Mouse (Mus musculus): ENCODE measurements around the gene Tmem229a.

The Tmem229a gene

GRCm38 (mm10) chr6:24955946-24956585 is at the start of gene Tmem229a:
Gene Tmem229a (minus strand): TSS chr6:24956297.
- DNase-seq: peak in 1 of 2 experiments; percentile 87

DNA sequence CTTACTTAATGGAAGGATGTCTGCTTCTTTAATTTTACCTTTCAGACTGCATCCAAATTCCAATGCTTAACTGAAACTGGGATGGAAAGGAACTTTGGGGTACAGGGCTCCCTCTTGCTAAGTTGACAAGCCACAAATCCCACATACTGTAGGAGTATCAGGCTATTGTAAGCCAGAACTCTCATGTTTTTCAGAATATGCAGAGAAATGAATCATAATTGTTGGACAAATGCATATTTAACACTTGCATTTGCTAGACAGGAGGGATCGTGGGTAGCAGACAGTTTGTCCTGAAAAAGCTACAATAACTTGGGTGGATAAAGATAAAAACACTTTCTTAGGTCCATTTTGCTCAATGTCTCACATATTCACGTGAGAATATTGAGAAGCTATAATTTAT is 37.7 kb upstream of the Tmem229a start:
- no peak for DNase-seq

DNA sequence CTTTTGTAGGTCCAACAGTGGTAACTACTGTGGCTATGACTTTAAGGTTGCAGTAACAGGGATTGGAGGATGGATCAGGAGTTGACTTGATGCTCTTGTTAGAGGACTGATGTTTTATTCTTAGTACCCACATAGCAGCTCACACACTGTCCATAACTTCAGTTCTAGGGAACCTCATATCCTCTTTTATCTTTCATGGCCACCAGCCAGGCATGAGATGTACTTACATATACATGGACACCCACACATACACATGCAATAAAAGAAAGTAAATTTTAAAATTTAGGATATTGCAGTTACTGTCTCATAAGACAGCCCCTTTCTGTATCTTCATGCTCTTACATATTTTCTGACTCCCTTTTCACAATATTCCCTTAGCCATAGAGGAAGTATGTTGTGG is 33.7 kb upstream of the Tmem229a start:
- no peak for DNase-seq

DNA sequence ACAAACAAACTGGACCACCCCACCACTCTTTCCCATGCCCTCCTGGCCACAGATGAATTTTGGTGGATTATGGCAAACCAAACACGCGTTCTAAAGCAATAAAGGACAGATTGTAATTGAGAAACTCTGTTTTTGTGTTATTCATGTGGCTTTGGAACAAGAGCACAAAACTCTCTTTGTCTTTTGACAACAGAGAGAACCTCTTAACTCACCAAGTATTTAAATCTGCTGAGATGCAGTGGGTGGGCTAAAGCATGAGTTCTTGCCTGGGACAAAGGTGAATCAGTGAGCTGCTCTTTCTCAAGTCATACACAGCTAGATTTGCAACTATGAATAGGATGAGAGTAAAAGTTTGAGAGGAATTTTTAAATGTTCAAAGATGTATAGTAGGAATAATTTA is 20.1 kb upstream of the Tmem229a start:
- DNase-seq: no peak

- DNase-seq: no peak
These were observed 12.6 kb upstream of the Tmem229a start for GRCm38 (mm10) chr6:24968471-24969223.

DNA sequence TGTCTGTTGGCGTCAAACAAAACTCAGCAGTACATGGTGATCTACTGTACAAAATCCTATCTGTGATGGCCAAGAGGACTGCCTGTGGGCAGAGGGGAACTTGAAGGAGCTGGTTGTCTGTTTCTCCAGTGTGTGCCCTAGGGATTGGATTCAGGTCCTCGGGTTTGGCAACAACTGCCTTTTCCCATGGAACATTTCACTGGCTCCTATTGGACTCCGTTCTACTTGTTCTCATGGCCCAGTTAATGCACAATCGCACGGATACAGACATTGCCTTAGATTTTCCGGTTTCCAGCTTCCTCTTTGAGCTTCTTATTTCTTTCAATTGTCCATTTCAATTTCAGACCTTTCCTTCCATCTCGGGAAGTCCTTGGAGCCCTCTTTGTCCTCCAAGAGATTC is 11.6 kb upstream of the Tmem229a start:
- DNase-seq: no peak

DNA sequence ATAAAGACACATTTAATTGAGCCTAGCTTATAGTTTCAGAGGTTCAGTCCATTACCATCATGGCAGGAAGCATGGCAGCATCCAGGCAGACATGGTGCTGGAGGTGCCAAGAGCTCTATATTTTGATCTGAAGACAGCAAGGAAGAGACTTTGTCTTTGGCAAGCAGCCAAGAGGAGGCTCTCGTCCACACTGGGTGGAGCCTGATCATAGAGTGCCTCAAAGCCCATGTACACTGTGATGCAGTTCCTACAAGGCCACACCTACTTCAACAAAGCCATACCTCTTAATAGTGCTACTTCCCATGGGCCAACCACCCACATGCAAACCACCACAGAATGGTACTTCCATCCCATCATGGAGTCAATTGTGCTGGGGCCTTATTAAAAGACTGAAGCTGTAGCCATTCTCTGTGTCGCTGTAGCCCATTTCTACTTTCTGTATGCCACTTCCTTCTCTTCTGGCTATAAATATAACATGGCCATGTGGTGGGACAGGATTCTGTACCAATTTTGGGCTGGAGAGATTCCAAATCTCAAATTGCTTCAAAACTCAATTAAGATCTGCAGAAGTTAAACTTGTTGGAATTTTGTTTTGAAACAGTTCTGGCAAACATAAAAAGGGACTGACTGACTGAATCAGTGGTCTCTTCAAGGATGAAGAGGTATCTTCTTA is 10.0 kb upstream of the Tmem229a start:
- DNase-seq: peak in 1 of 2 experiments; percentile 14

DNA sequence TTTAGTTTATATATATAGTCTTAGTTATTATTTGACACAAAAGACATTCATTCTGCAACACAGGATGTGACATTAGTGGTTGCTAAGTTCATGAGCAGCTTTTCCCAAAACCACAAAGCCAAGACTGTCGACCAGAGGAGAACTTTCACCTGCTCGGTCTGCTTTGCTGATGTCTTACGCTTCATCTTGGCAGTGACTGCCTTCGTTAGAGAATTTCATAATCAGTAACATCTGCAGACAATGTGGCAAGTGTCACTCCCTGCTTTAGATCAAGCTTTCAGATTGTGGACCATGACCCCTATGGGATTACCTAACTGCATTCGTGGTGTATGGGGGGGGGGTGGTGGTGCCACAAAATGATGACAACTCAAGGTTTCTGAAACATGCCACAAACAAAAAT is 7.7 kb upstream of the Tmem229a start:
- no peak for DNase-seq

DNA sequence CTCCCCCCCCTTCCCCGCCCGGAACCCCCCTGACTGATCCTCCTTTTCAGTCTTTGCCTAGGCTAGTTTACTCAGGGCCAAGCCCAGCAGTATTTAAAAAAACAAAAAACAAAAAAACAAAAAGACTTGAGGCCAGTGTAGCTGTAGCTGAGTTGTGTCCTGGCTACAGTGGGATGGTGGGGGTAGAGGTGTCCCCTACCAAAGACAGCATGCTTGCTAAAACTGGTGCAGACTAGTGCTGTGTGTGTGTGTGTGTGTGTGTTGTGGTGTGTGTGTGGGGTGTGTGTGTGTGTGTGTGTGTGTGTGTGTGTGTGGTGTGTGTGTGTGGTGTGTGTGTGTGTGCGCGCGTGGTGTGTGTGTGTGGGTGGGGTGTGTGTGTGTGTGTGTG is 483 bp upstream of the Tmem229a start:
- DNase-seq: no peak

DNA sequence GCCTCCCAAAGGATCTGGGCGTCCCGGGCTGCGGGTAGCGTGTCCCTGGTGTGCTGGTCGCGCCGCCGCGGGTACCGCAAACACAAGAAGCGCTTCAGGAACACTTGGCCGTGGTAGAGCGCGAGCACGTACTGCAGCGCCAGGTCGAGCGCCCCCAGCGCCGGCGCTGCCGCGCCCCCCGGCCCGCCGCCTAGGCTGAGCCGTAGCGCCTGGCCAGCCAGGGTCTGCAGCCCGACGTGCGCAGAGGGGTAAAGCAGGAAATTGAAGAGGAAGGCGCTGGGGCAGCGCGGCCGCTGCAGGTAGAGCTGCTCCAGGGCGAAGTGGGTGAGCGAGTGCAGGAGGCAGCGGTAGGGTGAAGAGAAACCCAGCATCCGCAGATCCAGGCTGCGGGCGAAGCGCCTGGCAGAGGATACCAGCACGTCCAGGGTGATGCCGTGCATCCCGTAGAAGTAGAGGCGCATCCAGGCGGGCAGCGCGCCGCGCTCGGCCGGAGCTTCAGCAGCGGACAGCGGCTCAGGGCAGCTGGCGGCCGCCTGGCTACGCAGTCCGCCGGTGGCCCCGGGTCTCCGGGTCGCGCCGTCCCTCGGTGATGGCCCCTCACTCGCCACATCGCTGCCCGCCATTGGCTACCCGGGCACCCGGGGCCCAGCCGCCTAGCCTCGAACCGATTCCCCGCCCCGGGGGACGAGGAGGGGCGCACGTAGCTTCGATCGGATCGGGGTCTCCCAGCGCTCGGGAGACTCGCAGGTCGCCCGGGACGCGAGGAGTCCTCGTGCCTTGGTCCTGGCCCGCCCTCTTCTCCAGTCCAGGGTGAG is 759 bp downstream of the Tmem229a start:
- DNase-seq: peak; percentile 77 to 84

- no peak for DNase-seq
These were observed 2.0 kb downstream of the Tmem229a start for GRCm38 (mm10) chr6:24954126-24954525.

DNA sequence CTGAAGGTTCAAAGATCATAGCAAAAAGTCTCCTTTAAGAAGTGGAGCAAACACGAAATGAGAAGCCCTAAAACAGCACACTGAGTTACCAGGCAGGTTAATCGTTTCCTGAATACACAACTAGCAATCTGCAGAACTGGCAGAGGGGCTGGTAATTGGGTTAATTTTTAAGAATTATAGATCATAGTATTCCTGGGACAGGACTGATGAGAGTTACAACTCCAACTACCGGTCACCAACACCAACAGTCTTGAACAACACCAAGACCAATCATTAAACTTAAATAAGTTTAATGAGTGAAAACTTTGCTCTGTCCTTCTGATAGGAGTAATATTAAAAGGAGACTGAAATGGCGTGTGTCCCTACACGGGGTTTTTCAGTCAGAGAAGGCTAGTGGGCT is 3.8 kb downstream of the Tmem229a start:
- no peak for DNase-seq

DNA sequence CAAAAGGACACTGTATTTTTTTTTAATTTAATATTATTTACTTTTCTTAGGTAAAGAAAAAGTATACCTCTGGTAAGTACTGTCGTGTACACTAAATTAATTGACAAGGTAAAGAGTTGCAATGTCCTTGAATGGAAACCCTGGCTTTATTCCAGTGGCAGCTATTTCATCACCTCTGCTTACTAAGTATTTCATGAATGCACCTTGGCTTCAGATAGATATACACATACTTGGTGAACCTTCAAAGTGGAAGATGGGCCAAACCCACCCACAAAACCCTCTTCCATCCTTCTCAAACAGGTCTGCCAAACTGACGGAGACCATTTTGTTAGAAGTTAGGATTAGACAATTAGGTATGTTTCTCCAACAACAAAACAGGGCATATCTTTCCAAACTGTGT is 5.4 kb downstream of the Tmem229a start:
- no peak for DNase-seq

- DNase-seq: peak; percentile 52 to 73
These were observed 30.9 kb downstream of the Tmem229a start for GRCm38 (mm10) chr6:24925076-24925785.

GRCm38 (mm10) chr6:24913591-24913990 is 42.5 kb downstream of the Tmem229a start:
- DNase-seq: no peak

GRCm38 (mm10) chr6:24910728-24911105 is 45.4 kb downstream of the Tmem229a start:
- DNase-seq: no peak

GRCm38 (mm10) chr6:24910016-24910727 is 45.9 kb downstream of the Tmem229a start:
- no peak for DNase-seq

GRCm38 (mm10) chr6:24907824-24908223 is 48.3 kb downstream of the Tmem229a start:
- DNase-seq: no peak

- no peak for DNase-seq
These were observed 51.0 kb downstream of the Tmem229a start for GRCm38 (mm10) chr6:24905101-24905500.

All from cerebellum, postnatal 25 days (tissue).